Mouse (Mus musculus) heart, postnatal 10 days (tissue): ENCODE results near the gene Plekhg5. TPM values are rescaled to one million over a fixed set of nuclear protein-coding genes. Genes with fewer than 3 reads are reported as not detected.

Experiments used
- DNase-seq, 2 experiments: peaks; one replicate each; pipeline ENCODE4 v3.0.0; 2021
- intact Hi-C: fragments of 180-260 bp; cut with DNase I; formaldehyde crosslinking; loops from one replicate; pipeline ENCODE4 v1.15.1; 2025
- total RNA-seq, 2 experiments: library from RNA; stranded (reverse); gene quantifications; 2 replicates each; pipeline ENCODE4 v1.2.3; 2021

Gene Plekhg5
- total RNA-seq, 2 experiments from 2014 or later = 33.5 to 35.8 TPM

DNA sequence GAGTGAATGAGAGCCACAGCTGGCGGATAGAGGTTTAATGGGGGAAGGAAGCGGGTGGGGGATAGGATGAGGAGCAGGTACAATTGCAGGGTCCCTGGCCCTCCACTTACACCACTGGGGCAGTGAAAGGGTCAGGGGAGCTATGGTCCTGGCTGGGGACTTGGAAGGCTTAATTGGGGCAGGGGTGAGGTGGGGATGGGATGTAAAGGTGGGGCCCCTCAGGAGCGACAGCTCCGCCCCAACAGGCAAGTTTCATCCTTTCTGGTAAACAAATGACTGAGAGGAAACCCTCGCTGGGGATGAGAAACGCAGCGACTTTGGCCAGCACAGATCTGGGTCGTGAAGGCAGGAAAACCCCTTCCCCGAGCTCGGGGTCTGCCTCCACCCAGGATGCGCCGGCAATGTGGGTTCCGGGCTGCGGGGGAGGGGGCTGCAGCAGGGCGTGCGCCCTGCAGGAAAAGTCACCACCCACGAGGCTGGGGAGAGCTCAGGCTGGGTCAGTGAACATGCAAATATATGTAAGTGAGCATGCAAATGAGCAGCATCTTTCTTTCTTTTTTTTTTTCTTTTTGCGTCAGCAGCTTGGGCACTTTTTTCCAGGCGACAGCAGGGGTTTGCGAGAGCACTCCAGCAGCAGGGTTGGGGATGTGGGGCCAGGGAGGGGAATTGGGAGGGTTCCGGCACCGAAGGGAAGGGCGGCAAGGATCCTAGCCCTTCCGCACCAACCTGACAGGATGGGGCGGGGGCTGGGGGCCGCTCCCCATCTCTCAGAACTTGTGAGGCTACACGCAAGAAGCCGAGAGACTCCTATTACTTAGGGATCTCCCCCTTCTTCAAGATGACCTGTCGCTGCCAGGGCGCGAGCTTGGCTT lies 48.2 kb downstream of the Plekhg5 start:
- no peak for DNase-seq
- intact Hi-C loops = no loop called here

DNA sequence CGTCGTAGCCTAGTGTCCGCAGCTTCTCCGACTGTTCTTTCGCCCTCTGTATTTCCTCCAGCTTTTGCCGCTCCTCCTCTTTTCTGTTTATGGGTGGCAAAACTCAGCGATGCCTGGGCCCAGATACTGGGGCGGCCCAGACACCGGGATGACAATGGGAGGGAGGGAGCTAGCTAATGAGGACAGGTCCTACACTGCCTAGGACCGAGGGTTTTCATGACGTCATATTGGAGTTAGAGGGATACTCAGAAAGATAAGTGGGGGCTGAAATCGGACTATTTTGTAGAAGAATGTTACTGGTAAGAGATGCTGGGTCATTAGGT lies 48.8 kb downstream of the Plekhg5 start:
- intact Hi-C loops = no loop called here

DNA sequence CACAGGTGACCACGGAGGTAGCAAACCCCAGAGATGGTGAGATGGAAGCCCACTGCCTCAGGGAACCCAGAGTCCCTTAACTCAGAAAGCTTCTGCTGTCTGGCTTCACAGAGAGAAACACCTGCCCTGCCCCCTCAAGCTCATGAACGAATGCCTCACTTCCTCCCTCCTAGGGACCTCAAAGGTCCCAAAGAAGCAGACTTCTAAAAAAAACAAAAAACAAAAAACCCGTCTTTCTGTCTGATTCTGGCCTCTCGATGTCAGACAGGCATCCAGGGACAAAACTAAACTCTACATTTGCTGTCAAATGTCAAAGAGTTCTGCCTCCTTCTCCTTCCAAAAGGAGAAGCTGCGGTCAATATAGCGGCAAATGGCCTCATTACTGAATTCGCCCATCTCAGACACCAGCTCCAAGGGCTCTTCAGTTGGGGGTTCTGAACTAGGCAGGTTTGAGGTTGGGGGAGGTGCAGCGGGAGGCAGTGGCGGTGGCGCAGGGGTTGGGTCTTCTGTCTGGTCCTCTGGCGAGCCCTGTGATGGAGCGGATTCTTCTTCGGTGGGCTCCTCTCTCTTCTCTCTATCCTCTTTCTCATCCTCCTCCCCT lies 52.2 kb downstream of the Plekhg5 start:
- DNase-seq = no peak
- intact Hi-C loops = no loop called here

More for the DNA sequence above, 48.8 kb downstream of the Plekhg5 start:
- DNase-seq = no peak

DNA sequence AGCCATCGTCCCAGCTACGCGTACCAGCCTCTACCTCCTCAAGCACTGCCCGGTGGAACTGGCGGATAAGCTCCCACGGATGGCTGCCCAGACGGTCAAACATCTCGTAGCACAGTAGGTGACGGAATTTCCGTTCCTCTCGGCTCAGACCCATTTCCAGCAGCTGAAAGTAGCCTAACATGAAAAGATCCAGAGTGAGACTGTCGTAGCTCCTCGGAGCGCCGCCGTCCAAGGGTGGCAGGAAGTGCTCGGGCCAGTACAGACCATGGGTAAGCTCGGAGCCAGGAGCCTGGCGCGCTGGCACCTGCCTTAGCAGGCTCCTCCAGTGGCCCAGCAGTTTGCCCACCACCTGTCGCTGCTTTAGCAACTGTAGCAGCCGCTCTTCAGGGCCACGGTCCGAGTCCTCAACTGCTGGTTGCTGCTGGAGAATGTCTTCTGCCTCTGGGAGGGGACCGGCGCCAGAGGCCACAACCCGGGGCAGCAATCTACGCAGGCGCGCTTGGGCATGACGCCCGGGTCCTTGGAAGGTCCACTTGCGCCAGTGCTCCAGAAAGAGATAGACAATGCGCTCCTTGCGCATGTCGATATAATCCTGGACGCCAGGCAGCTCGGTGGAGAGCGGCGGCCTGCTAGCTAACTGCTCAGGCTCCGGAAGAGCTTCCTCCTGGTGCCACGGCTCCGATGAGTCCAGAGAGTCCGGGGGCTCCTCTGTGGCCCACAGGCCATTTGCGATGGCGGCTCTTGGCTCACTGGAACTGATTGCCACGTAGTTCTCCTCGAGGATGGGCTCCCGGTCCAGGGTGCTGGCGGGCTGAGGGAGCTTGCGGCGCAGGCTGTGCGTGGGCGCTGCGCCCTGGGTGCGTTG lies 53.1 kb downstream of the Plekhg5 start:
- DNase-seq = peak; percentile 76 to 83
- intact Hi-C loops = no loop called here

DNA sequence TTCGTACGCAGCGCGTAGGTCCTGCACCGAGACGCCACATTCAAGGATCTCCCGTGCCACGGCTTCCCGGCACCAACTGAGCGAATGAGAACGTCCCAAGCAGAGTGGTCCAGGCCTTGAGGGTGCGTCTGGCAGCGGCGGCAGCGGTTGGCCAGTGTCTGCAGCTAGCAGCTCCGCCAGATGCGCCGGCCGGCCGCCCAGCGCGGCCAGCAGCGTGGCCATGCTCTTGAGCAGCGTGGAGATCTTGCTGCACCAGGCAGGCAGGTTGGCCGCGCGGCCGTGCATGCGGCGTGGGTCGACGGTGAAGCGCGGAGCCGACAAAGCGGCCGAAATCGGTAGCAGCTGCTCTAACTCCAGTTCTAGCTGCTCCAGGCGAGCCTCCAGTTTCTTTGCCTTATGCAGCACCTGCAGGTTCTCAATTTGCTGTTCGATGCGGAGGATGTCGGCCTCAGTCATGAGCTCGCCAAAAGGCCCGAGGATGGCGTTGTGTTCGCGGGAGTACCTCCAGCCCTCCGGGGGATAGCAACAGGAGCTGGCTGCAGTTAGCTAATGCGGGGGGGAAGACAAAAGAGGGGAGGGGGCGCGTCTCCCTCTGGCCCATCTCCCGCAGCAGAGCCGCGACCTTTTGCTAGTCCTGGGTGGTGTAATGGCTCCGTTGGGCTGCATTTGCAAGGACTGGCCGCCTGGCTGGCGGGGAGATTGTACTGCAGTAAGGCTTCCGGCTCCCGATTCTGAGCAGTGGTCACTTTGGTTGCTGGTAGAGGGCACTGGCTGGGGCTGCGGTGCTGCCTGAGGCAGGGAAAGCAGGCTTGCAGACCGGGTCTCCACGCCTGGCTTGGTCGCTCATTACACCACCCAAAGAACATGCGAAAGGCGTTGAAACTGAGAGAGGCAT lies 54.0 kb downstream of the Plekhg5 start:
- intact Hi-C loops = no loop called here
- DNase-seq = peak in 1 of 2 experiments; percentile 53

DNA sequence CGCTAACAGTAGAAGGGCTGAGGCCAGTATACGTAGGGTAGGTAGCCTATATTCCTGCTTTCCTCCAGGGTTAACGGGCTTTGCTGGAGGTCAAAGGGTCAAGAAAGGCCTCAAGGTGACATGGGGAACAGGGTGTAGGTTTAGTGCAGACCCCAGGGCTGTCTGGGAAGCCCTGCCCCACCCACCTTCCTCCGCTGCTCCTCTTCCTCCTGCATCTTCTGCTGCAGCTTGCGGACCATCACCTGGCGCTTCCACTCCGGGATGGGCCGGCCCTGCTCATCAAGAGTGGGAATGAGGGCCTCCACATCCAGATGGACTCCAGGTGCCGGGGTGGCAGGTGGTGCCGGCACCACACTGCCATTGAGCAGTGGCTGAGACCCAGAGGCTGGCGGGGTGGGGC lies 55.6 kb downstream of the Plekhg5 start:
- intact Hi-C loops = no loop called here
- DNase-seq = no peak

DNA sequence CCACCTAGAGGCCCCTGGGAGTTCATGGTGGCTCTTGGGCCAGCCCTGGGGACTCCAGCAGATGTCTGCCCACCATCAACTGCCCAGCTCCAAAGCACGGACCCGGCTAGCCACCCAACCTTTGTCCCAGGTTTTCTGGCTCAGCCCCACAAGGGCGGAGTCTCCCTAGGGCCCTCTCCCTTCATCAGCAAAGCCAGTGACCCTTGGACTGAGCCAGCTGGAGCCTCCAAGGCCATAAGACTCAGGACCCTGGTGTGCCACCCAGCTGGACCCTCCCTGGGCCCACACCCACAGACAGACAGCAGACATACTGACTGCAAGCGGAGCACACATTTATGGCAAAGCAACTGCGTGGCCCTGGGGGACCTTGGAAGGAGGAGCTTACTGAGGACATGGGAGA lies 56.5 kb downstream of the Plekhg5 start:
- intact Hi-C loops = no loop called here
- DNase-seq = no peak

DNA sequence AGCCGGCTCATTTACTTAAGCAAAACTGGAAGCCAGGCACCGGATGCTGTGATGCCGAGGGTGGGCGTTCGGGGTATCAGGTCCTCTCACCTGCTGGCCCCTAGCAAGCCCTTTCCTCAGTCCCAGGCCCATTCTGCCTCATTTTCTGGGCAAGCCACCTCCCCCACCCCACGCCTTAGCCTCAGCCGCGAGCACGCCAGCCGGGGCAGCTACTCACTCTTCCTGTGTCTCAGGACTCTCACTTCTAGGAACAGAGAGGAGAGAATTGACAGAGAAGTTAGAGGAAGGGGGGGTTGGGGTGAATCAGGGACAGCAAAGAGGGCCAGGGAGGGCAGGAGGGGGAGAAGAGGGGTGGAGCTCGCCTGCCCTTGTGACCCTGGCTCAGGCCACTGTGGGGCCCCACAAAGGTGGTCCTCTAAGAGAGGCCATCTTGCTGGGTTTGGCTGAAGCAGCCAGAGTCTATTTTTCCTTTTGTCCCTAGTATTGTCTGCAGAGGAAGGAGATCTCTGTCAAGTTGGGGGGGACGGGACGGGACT lies 57.2 kb downstream of the Plekhg5 start:
- no peak for DNase-seq
- intact Hi-C loops = no loop called here

DNA sequence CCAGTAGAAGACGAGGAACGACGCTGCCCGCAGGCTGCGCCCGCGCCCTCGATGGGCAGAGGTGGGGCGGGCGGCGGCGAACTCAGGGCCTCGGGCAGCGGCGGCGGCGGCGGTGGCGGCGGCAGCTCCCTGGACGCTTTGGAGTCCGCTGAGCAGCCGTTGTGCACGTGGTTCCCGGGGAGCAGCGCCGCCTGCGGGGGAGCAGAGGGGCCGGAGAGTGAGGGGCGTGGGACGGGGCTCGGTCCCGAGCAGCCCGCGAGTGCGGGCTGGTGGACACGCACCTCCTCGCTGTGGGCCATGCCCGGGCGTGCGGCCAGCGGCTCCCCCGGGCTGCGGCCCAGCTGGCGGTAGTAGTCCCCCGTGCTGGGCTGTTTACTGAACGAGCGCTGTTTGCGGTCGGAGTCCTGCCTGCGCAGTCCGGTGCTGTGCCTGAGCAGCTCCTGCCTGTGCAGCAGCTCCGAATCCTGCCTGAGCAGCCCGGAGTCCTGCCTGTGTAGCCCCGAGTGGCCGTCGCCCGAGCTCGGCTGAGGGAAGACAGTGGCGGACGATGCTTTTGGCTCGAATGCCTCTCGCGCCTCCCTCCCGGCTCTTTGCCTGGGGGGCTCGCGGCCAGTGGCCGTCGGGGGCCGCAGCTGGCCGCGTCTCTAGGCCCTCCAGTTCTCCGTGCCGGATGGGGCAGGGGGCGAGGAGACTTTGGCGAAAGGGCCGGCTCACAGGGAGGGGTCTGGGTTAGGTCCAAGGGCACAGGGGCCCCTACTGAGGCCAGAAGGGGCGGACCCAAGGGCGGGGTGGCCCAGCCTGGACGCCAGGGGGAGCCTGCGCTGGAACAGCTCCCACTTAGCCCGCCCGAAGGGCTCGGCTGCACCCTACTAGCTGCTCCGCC lies 58.7 kb downstream of the Plekhg5 start:
- intact Hi-C loops = no loop called here
- peak; percentile 68 to 74 for DNase-seq

DNA sequence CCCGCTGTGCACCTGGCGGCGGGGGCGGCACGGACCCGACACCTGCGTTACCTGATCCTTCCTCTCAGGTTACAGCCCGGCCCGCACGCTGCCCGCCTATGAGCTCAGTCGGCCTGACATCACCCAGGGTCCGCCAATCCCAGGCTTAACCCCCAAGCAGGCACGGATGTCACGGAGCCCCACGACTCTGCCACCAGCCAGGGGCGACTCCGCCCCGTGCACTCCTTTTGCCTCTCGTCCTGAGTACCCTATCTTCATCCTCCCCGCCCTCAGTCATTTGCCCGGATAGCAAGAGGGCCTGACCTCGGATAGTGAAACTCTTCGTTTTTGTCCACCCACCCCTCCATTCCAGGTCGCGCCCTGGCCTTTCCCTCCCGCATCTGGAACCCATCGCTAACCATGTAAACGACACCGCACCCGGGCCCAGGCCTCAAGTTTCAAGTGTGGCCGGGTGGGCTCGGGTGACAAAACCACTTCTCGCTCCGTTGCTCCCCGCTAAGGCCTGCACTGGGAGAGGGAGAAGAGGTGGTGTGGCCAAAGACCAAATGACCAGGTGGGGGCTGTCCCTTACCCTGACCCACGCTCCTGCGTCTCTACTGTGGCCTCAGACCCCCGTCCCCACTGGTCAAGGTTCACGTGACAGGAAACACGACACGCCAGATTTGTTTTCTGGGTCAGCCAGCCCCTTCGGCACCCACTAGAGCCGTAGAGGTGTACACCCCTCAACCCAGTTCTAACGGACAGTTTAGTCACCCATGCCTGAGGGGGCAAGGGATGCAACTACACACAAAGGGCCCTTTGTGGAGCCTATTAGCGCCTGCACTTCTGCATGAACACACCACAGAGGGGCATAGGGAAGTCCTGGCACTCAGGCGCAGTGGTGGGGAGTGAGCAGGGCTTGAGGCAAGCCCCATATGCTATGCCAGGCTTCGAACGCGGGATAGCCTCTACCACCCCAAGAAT lies 59.8 kb downstream of the Plekhg5 start:
- intact Hi-C loops = no loop called here

DNA sequence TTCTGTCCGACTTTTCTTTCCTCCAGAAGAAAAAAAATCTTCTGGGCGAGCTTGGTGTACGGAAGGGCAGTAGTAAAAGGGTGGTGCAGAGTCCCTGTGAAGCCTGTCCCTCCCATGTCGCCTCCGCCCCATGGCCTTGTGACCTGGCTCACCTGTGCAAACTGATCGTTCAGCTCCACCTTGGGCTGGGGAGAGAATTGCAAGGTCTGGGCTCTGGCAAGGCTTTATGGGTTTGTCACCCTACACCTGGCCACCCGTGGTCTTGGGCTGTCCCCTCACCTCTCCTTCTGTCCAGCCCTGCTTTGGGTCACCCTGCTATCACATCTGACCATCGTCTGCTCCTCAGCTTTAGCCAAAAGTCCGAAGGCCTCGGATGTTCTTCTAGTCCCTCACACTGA lies 60.5 kb downstream of the Plekhg5 start:
- intact Hi-C loops = no loop called here
- DNase-seq = no peak

More for the DNA sequence above, 59.8 kb downstream of the Plekhg5 start:
- no peak for DNase-seq

DNA sequence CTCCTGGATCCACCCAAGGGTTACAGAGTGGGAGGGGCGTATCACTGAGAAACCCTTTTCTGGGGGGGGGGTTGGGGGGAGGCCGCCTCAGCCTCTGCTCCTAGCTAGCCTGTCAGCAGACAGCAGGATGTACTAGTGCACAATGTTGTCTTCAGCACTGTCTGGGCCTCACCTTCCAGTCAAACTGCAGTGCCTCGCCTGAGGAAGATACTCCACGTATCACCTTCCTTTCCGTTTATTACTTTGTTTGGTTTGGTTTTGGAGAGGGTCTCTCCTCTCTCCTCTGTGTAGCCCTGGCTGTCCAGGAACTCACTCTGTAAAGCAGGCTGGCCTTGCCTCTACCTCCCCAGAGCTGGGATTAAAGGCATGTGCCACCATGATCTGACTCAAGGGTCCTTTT lies 60.9 kb downstream of the Plekhg5 start:
- intact Hi-C loops = no loop called here
- no peak for DNase-seq

DNA sequence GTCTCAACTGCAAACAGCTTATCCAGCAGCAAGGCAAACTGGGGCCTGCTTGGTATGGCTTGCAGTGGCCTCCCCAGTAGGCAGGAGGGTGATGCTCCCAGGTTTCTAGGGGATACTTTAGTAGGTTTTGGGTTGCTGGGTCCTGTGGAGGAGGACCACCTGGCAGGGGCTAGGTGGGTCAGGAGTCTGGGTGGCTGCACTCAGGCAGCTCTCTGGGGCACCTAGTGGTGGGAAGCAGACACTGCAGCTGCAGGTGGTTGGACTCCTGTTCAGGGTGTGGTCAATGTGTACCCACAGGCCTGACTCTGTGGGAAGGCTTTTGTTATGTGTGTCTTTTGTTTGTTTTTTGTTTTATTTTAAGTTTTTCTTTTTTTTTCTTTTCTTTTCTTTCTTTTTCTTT lies 62.2 kb downstream of the Plekhg5 start:
- DNase-seq = peak; percentile 50 to 70
- intact Hi-C loops = no loop called here

DNA sequence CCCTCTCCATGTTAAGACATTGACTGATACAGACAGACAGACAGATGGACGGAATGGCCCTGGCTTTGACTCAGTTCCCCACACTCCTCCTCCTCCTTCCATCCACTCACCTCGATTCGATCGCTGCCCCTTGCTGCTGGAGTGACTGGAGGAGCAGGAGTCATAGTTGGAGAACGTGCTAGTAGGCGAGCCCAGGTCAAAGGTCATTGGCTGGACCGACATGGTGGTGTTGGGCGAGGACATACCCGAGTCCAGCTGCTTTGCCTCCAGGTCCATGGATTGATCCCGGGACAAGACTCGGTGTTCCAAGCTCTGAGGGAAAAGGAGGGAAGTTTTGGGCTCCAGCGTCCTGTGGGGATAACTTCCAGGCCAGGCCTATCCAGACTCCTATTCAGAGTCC lies 63.1 kb downstream of the Plekhg5 start:
- intact Hi-C loops = no loop called here
- no peak for DNase-seq

DNA sequence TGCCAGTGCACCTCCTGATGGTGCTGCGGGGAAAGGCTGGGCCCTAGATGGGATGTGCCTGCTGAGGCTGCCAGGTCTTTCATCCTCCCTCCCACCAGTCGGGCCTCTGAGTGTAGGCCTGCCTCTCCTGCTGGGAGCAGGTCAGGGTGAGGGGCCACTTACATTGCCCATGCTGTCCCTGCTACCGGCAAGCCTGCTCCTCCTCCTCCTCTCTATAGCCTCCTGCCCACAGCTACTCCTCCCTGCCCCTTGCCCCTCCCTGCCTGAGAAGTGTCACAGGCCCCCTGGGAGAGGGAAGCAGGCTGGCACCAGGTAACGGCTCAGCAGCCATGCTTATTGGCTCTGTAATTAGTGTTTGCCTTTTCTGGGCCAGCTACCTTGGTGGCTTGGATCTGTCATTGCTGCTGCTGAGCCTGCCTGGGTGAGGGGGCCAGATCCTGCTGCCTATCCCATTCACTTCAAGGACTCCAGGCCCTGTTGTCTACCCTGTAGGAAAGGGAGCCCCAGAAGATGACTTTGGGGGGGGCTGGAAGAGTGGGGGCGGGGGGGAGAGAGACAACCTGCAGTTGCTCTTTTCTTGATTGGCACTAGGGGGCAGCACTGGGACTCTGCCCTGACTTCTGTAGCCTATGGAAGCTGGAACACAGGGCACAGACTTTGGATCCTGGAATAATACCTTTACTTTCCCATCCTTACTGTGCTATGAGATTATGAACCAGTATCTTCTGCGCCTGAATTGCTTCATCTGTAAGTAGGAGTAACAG lies 64.0 kb downstream of the Plekhg5 start:
- DNase-seq = peak in 1 of 2 experiments; percentile 58

DNA sequence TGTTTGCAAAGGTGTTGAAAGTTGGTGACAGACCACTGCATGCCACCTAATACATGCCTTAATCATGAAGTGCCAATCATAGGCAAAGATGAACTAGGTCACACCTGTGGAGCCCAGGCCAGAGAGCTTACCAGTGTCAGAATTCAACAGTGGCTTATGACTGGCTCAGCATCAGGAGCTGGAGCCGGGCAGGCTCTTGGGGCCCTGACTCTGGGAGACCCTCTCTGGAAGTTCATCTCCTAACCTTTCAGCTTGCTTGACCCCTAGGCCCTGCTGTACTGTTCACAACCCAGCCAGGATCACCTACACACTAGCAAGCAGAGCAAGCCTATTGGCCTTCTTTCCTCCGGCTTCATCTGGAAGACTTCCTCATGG lies 64.6 kb downstream of the Plekhg5 start:
- DNase-seq = no peak
- intact Hi-C loops = no loop called here

More for the DNA sequence above, 64.0 kb downstream of the Plekhg5 start:
- intact Hi-C loops = no loop called here

DNA sequence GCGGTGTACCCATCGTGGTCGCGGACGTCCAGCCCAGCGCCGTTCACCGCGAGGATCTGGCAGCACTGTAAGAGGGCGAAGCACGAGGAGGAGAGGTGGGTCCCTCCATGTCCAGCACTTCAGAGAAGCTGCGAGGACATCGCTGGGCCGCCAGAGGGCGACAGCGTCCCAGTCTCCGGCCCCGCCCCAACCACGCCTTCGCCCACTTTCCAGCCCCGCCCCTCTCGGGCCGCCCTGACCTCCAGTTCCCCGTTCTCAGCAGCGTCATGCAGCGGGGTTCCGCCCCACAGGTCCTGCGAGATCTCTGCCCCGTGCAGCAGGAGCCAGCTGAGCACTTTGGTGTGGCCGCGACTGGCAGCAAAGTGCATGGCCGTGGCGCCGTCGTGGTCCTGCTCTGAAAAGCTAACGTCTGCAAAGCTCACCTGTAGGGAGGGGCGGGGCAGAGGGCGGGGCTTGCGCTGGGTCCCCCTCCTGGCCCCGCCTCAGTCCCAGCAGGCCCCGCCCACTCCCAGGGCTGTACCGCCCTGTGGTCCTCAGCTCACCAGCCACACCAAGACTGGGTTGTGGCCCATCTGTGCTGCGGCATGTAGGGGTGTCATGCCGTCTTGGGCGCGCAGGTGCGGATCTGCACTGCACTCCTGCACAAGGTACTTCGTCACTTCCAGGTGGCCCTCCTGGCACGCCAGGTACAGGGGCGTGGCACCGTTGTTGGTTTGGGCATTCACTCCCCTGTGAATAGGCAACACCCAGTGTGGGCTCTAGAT lies 66.4 kb downstream of the Plekhg5 start:
- DNase-seq = peak; percentile 89 to 93
- intact Hi-C loops = no loop called here
